Mouse (Mus musculus): ENCODE measurements around the gene Fbn1. TPM values are rescaled to one million over a fixed set of nuclear protein-coding genes. Genes with fewer than 3 reads are reported as not detected.

The Fbn1 gene
- polyA plus RNA-seq, 1 experiment from 2014 or later: 9.1 TPM

DNA sequence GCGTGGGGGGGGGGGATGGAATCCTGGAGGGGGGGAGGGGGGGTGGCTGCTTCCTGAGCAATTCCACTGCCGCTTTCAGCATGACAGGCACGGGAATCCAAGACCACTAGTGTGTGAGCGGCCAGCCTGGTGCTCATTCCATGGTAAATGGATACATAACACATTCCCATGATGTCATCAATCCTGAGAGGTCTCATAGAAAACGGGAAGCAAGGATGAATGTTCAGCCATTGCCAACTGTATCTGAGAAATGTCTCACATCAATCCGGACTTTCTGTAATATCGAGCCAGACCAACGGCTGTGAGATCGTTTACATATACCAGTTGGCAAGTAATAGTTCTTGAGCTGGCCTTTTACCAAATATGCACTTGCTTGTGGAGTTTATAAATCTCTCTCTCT is 87.2 kb downstream of the Fbn1 start:
- no peaks in the 10 kb centered on the region for H3K36me3 ChIP-seq (ENCODE audit: control insufficient read depth, insufficient read depth, low read length)
- no peak overlapping the region for H3K9ac ChIP-seq (ENCODE audit: low read length)
- DNase-seq (ENCODE audit: low spot score, missing footprints) (no peak), ATAC-seq (ENCODE audit: low FRiP score) (no peak)
- 95% methylated on average over 9 of the region's 9 CpGs for WGBS
- H3K4me2 ChIP-seq: no peak overlapping the region
- H3K27me3 ChIP-seq (ENCODE audit: control insufficient read depth, insufficient read depth, low read length): no peaks in the 10 kb centered on the region
- no peaks in the 10 kb centered on the region for H3K4me1 ChIP-seq (ENCODE audit: control insufficient read depth, insufficient read depth, low read length)
- H3K9me3 ChIP-seq (ENCODE audit: control insufficient read depth, low read length): no peaks in the 10 kb centered on the region
- no peak overlapping the region for H3K4me3 ChIP-seq (ENCODE audit: low read depth, low read length)
- no peak overlapping the region for H3K27ac ChIP-seq (ENCODE audit: low read depth, low read length)

- no peak for DNase-seq (ENCODE audit: low spot score, missing footprints)
- ATAC-seq (ENCODE audit: low FRiP score): no peak
- H3K4me3 ChIP-seq (ENCODE audit: low read depth, low read length): no peak overlapping the region
- H3K27me3 ChIP-seq (ENCODE audit: control insufficient read depth, insufficient read depth, low read length): no peaks in the 10 kb centered on the region
- WGBS: 88% methylated on average over 4 of the region's 4 CpGs
- no peaks in the 10 kb centered on the region for H3K36me3 ChIP-seq (ENCODE audit: control insufficient read depth, insufficient read depth, low read length)
- H3K9me3 ChIP-seq (ENCODE audit: control insufficient read depth, low read length): no peaks in the 10 kb centered on the region
- H3K9ac ChIP-seq (ENCODE audit: low read length): no peak overlapping the region
- H3K4me2 ChIP-seq: no peak overlapping the region
- H3K27ac ChIP-seq (ENCODE audit: low read depth, low read length): no peak overlapping the region
- no peaks in the 10 kb centered on the region for H3K4me1 ChIP-seq (ENCODE audit: control insufficient read depth, insufficient read depth, low read length)
Observed at GRCm38 (mm10) chr2:125419681-125420080, 88.1 kb downstream of the Fbn1 start.

- no peaks in the 10 kb centered on the region for H3K9me3 ChIP-seq (ENCODE audit: control insufficient read depth, low read length)
- H3K4me2 ChIP-seq: no peak overlapping the region
- H3K9ac ChIP-seq (ENCODE audit: low read length): no peak overlapping the region
- H3K27me3 ChIP-seq (ENCODE audit: control insufficient read depth, insufficient read depth, low read length): no peaks in the 10 kb centered on the region
- no peaks in the 10 kb centered on the region for H3K36me3 ChIP-seq (ENCODE audit: control insufficient read depth, insufficient read depth, low read length)
- H3K27ac ChIP-seq (ENCODE audit: low read depth, low read length): no peak overlapping the region
- 87% methylated on average over 4 of the region's 4 CpGs for WGBS
- DNase-seq (ENCODE audit: low spot score, missing footprints) (no peak), ATAC-seq (ENCODE audit: low FRiP score) (no peak)
- H3K4me1 ChIP-seq (ENCODE audit: control insufficient read depth, insufficient read depth, low read length): no peaks in the 10 kb centered on the region
- no peak overlapping the region for H3K4me3 ChIP-seq (ENCODE audit: low read depth, low read length)
Observed at GRCm38 (mm10) chr2:125418546-125418945, 89.2 kb downstream of the Fbn1 start.

- 86% methylated on average over 10 of the region's 10 CpGs for WGBS
- no peak overlapping the region for H3K9ac ChIP-seq (ENCODE audit: low read length)
- no peaks in the 10 kb centered on the region for H3K27me3 ChIP-seq (ENCODE audit: control insufficient read depth, insufficient read depth, low read length)
- H3K4me2 ChIP-seq: no peak overlapping the region
- ATAC-seq (ENCODE audit: low FRiP score): no peak
- no peak overlapping the region for H3K27ac ChIP-seq (ENCODE audit: low read depth, low read length)
- H3K4me3 ChIP-seq (ENCODE audit: low read depth, low read length): no peak overlapping the region
- DNase-seq (ENCODE audit: low spot score, missing footprints): peak; percentile 62
- no peaks in the 10 kb centered on the region for H3K36me3 ChIP-seq (ENCODE audit: control insufficient read depth, insufficient read depth, low read length)
- no peaks in the 10 kb centered on the region for H3K9me3 ChIP-seq (ENCODE audit: control insufficient read depth, low read length)
- no peaks in the 10 kb centered on the region for H3K4me1 ChIP-seq (ENCODE audit: control insufficient read depth, insufficient read depth, low read length)
Observed at GRCm38 (mm10) chr2:125416541-125417245, 91.1 kb downstream of the Fbn1 start.

GRCm38 (mm10) chr2:125412351-125412750 is 95.4 kb downstream of the Fbn1 start:
- Histone ChIP-seq H3K4me3 (ENCODE audit: low read depth, low read length) (no peak overlapping the region), H3K9me3 (ENCODE audit: control insufficient read depth, low read length) (no peaks in the 10 kb centered on the region), H3K27ac (ENCODE audit: low read depth, low read length) (no peak overlapping the region), H3K4me1 (ENCODE audit: control insufficient read depth, insufficient read depth, low read length) (no peaks in the 10 kb centered on the region), H3K4me2 (no peak overlapping the region), H3K36me3 (ENCODE audit: control insufficient read depth, insufficient read depth, low read length) (no peaks in the 10 kb centered on the region), H3K9ac (ENCODE audit: low read length) (no peak overlapping the region), H3K27me3 (ENCODE audit: control insufficient read depth, insufficient read depth, low read length) (no peaks in the 10 kb centered on the region)
- DNase-seq (ENCODE audit: low spot score, missing footprints): peak; percentile 6
- WGBS: 91% methylated on average over 15 of the region's 15 CpGs
- ATAC-seq (ENCODE audit: low FRiP score): no peak

- DNase-seq (ENCODE audit: low spot score, missing footprints) (no peak), ATAC-seq (ENCODE audit: low FRiP score) (no peak)
- Histone ChIP-seq H3K27me3 (ENCODE audit: control insufficient read depth, insufficient read depth, low read length) (no peaks in the 10 kb centered on the region), H3K4me1 (ENCODE audit: control insufficient read depth, insufficient read depth, low read length) (no peaks in the 10 kb centered on the region), H3K4me3 (ENCODE audit: low read depth, low read length) (no peak overlapping the region), H3K9ac (ENCODE audit: low read length) (no peak overlapping the region), H3K9me3 (ENCODE audit: control insufficient read depth, low read length) (no peaks in the 10 kb centered on the region), H3K4me2 (no peak overlapping the region), H3K36me3 (ENCODE audit: control insufficient read depth, insufficient read depth, low read length) (no peaks in the 10 kb centered on the region), H3K27ac (ENCODE audit: low read depth, low read length) (no peak overlapping the region)
- WGBS: 92% methylated on average over 3 of the region's 3 CpGs
Observed at GRCm38 (mm10) chr2:125411777-125412176, 96.0 kb downstream of the Fbn1 start.

DNA sequence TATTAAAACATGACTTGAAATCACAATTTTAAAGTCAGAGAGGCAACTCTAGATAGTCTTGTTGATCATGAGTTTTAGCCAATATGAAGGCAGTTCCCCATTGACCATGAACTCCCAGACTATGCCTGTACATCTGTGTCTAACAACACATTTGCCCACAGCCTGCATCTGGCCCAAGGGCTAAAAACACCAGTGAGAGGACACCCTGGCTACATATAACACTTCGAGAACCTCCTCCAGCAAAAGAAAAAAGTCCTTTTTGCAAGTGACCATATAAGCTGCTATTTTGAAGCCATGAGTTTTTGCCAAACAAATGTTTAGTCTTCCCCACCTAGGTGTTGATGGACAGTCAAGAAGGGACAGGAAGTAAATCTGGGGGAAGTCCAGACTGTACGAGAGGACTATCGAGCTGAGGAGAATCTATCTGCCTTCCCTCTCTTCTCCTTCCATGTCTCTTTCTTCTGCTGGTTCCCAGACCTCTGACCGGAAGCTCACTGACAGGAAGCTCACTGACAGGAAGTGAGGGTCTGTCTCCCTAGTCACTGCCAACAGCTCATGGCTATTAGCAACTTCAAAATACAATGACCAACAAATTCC is 103.2 kb downstream of the Fbn1 start:
- Histone ChIP-seq H3K36me3 (ENCODE audit: control insufficient read depth, insufficient read depth, low read length) (no peaks in the 10 kb centered on the region), H3K4me3 (ENCODE audit: low read depth, low read length) (no peak overlapping the region), H3K9ac (ENCODE audit: low read length) (no peak overlapping the region), H3K4me1 (ENCODE audit: control insufficient read depth, insufficient read depth, low read length) (no peaks in the 10 kb centered on the region), H3K9me3 (ENCODE audit: control insufficient read depth, low read length) (no peaks in the 10 kb centered on the region), H3K27me3 (ENCODE audit: control insufficient read depth, insufficient read depth, low read length) (no peaks in the 10 kb centered on the region), H3K4me2 (no peak overlapping the region), H3K27ac (ENCODE audit: low read depth, low read length) (no peak overlapping the region)
- WGBS: 90% methylated on average over 4 of the region's 4 CpGs
- peak; percentile 82 for DNase-seq (ENCODE audit: low spot score, missing footprints)
- no peak for ATAC-seq (ENCODE audit: low FRiP score)

GRCm38 (mm10) chr2:125402276-125402675 is 105.5 kb downstream of the Fbn1 start:
- WGBS: 90% methylated on average over 1 of the region's 1 CpGs
- Histone ChIP-seq H3K27ac (ENCODE audit: low read depth, low read length) (no peak overlapping the region), H3K36me3 (ENCODE audit: control insufficient read depth, insufficient read depth, low read length) (no peaks in the 10 kb centered on the region), H3K4me2 (no peak overlapping the region), H3K4me1 (ENCODE audit: control insufficient read depth, insufficient read depth, low read length) (no peaks in the 10 kb centered on the region), H3K9me3 (ENCODE audit: control insufficient read depth, low read length) (no peaks in the 10 kb centered on the region), H3K4me3 (ENCODE audit: low read depth, low read length) (no peak overlapping the region), H3K27me3 (ENCODE audit: control insufficient read depth, insufficient read depth, low read length) (no peaks in the 10 kb centered on the region), H3K9ac (ENCODE audit: low read length) (no peak overlapping the region)
- peak; percentile 26 for DNase-seq (ENCODE audit: low spot score, missing footprints)
- ATAC-seq (ENCODE audit: low FRiP score): no peak

- no peak for ATAC-seq (ENCODE audit: low FRiP score)
- WGBS: 91% methylated on average over 3 of the region's 3 CpGs
- H3K36me3 ChIP-seq (ENCODE audit: control insufficient read depth, insufficient read depth, low read length): no peaks in the 10 kb centered on the region
Observed at GRCm38 (mm10) chr2:125400121-125400520, 107.7 kb downstream of the Fbn1 start.

More at GRCm38 (mm10) chr2:125400121-125400520, 107.7 kb downstream of the Fbn1 start:
- peak; percentile 77 for DNase-seq (ENCODE audit: low spot score, missing footprints)
- Histone ChIP-seq H3K9me3 (ENCODE audit: control insufficient read depth, low read length) (no peaks in the 10 kb centered on the region), H3K4me3 (ENCODE audit: low read depth, low read length) (no peak overlapping the region), H3K9ac (ENCODE audit: low read length) (no peak overlapping the region), H3K4me2 (no peak overlapping the region), H3K27me3 (ENCODE audit: control insufficient read depth, insufficient read depth, low read length) (no peaks in the 10 kb centered on the region), H3K27ac (ENCODE audit: low read depth, low read length) (no peak overlapping the region), H3K4me1 (ENCODE audit: control insufficient read depth, insufficient read depth, low read length) (no peaks in the 10 kb centered on the region)

Data from midbrain, embryonic 11.5 days (tissue).